Mouse (Mus musculus) olfactory bulb, adult 2 months (tissue): ENCODE measurements at regions not wholly inside any gene's neighbourhood (a gene's known extent, or its start where the extent isn't known, plus 50 kb on each side); places are given as distances from the start of the nearest gene placed in this dataset.

Experiments used
- H3K27ac ChIP-seq: fragments of 200-500 bp; 2 replicates; pipeline ENCODE4 v1.5.1; 2012; ENCODE audit warnings: low read depth, low read length; ENCODE audit not compliant: insufficient read depth
- H3K4me1 ChIP-seq: fragments of 200-500 bp; 2 replicates; pipeline ENCODE4 v1.6.1; 2012; ENCODE audit warnings: low read length; ENCODE audit not compliant: control insufficient read depth, insufficient read depth
- H3K4me3 ChIP-seq: fragments of 200-500 bp; 2 replicates; pipeline ENCODE4 v1.5.1; 2012; ENCODE audit warnings: mild to moderate bottlenecking, low read depth, low read length, moderate library complexity; ENCODE audit not compliant: insufficient read depth
- CTCF ChIP-seq: fragments of 200-500 bp; IDR thresholded peaks from 2 replicates; pipeline ENCODE4 v1.5.1; 2012; ENCODE audit warnings: low read depth, mild to moderate bottlenecking, low read length, moderate library complexity; ENCODE audit not compliant: insufficient read depth
- POLR2A ChIP-seq: fragments of 200-500 bp; IDR thresholded peaks from 2 replicates; pipeline ENCODE4 v1.6.1; 2012; ENCODE audit warnings: mild to moderate bottlenecking, low read depth, low read length, moderate library complexity; ENCODE audit not compliant: insufficient read depth
- WGBS: fragments of 180-500 bp; shearing (Covaris S2); methylation state at CpG from one replicate; pipeline ENCODE4 v1.1.7; 2018; 5-methylcytosine and 5-hydroxymethylcytosine counted together

DNA sequence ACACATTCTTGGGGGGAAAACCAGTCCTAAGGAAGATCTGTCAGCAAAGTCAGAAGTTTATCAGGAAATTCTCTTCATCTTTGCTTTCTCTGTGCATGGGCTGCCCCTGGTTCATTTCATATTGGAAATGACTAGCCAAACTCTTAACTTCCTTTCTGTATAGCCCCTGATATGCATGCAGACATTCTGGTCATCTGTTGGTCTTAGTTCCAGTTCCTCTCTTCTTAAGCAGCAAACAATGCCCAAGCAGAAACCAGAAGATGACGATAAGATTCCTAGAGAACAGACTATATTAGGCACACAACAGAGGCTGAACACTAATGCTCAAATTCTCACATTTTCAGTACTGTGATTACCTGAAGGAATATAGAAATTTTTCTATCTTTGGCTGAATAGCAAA lies 176.0 kb downstream of the Arl4a start:
- Histone ChIP-seq H3K27ac (no peak overlapping the region), H3K4me3 (no peak overlapping the region), H3K4me1 (no peaks in the 10 kb centered on the region)
- TF ChIP-seq CTCF, result no peak
- 80% methylated on average over 1 of the region's 1 CpGs for whole genome bisulfite sequencing

DNA sequence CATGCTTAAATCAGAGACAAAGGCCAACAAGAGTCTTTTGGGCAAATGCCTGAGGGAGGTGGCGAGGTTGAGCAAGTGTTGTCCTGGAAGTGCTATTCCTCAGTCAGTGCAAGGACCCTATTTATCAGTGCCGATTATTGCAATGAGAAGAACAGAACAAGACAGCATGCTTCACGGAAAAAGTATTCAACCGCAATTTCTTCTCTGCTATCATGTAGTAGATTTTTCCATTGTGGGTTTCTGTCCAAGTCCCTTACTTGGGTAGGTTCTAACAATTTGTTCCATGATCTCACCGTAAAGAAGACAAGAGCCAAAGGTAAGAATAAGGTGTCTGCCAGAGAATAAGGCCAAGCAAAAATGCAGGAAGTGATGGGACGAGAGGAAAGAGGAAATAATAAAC lies 186.2 kb downstream of the Arl4a start:
- Histone ChIP-seq H3K27ac (no peak overlapping the region), H3K4me3 (no peak overlapping the region), H3K4me1 (no peaks in the 10 kb centered on the region)
- 93% methylated on average over 6 of the region's 6 CpGs for WGBS
- no peak for TF ChIP-seq CTCF
- no peak for TF ChIP-seq POLR2A

DNA sequence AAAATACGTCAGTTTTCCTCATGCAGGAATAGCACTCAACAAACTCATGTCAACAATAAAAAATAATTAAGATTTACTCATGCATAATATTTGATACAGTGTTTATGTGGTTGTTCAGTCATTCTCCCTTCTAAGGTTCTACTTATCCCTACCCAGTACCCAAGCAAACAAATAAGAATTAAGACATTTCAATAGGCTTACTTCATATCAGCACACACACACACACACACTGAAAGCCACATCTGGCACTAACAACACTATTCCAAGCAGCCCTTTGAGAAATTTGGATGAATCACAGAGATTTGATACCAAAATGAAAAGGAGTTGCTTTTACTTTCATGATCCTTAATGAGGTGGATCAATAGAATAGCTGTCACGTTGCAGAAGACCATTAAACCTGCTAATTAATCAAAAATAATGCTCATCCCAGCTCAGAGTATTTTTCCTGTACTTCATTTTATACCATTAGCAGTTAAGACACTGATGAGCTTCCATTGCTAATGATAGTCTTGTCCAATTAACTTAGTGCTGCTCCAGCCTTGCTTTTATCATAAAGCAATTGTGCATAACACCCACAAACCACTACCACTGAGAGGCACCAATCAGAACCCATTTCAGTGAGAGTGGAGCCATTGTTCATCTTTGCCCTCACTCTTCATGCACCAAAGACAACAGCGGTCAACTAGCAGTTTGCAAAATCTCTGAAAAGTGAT lies 188.3 kb downstream of the Arl4a start:
- Histone ChIP-seq H3K4me3 (no peak overlapping the region), H3K4me1 (no peaks in the 10 kb centered on the region), H3K27ac (no peak overlapping the region)
- WGBS, result 69% methylated on average over 3 of the region's 3 CpGs
- no peak for TF ChIP-seq CTCF
- TF ChIP-seq POLR2A, result no peak

DNA sequence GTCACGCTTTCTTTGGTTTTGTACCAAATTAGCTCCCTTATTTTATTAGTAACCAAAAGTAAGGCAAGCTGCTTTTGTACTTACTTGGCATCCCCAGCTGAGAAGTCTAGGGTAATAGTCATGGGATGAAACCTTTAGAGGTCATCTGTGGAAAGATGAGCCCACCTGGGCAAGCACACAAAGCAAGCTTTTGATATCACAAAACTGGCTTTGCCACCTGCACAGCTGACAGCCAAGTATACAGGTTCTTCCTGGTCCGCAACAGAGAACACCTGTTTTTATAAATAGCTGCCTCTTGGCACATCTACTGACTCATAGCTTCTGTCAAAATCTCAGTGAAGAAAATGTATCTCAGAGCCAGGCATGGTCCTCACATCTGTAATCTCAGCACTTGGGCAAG lies 197.2 kb downstream of the Arl4a start:
- no peak for TF ChIP-seq CTCF
- TF ChIP-seq POLR2A, result no peak
- H3K27ac ChIP-seq, result no peak overlapping the region
- H3K4me3 ChIP-seq, result no peak overlapping the region
- 92% methylated on average over 2 of the region's 2 CpGs for WGBS
- no peaks in the 10 kb centered on the region for H3K4me1 ChIP-seq

DNA sequence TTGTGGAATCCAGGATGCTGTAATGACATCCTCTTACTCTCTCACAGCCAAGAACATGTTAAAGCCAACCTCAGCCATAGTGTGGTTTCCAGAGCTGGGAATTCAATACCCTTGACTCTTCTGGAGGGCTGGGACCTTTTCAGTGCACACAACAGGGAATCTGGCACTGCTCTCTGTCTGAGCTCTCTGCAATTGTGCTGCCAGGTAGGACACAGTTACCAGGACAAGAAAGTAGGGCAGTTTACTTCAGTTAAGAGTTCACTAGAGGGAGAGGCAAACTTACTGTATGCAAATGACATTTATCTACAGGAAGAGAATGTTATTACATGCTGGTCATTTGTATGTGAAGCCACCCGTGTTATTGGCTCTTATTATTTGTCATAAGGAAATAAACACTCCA lies 197.6 kb downstream of the Arl4a start:
- Histone ChIP-seq H3K4me3 (no peak overlapping the region), H3K4me1 (no peaks in the 10 kb centered on the region), H3K27ac (no peak overlapping the region)
- TF ChIP-seq POLR2A, result no peak
- no peak for TF ChIP-seq CTCF
- WGBS, result 78% methylated on average over 1 of the region's 1 CpGs

DNA sequence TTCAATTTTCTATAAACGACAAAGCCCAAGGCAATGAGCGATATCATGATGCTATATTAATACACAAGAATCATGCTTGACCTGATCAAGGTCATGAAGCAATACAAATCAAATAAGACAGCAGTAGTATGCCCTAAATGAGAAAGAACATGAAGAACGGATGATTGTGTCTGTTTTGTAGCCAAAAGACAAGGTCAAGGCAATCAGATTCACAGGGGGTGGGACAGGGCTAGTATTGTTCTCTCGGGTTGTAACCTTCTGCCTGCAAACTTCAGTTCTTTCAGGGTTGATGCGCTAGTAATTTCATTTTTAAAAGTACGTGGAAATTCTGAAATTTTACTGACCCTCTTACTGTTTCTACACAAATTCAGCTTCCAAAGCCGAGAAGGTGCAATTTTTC lies 206.7 kb downstream of the Arl4a start:
- Histone ChIP-seq H3K4me3 (no peak overlapping the region), H3K4me1 (no peaks in the 10 kb centered on the region), H3K27ac (no peak overlapping the region)
- TF ChIP-seq CTCF (no peak), POLR2A (no peak)
- WGBS, result 84% methylated on average over 7 of the region's 7 CpGs

DNA sequence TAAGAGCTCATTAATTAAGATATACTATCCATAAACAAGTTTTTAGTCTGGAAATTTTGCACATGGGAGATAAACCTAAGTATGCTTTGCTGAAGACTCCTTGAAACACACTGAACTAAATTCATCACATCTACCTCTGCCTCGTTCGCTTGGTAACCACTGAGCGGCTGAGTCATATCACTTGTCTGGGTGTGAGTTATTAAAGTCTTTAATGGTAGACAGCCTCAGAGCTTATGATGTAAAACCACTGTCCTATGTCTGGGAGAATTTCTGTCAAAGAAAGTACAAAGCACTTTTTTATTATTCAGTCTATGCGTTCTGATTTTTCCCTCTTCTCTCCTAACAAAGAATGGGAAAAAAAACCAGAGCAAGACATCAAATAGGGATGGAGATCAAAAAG lies 207.3 kb downstream of the Arl4a start:
- no peak for TF ChIP-seq POLR2A
- TF ChIP-seq CTCF, result no peak
- Histone ChIP-seq H3K4me1 (no peaks in the 10 kb centered on the region), H3K27ac (no peak overlapping the region), H3K4me3 (no peak overlapping the region)
- WGBS, result 89% methylated on average over 4 of the region's 4 CpGs

DNA sequence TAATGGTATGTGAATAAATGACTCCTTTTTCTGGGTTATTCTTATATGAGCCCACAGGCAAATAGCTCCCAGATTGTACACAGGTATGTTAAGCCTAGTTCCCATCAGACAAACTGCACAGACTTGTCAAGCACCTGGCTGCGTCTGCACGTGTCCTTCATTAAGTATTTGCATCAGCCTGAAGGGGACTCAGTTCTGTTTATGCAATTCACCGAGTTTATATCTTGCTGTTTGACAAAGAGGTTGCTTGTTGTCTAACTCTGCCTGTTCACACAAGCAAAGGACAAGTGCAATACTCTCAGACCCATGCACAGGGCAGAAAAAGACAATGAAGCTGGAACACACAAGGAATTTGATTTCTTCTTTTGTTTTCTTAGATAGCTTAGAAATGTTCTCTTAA lies 215.2 kb downstream of the Arl4a start:
- Histone ChIP-seq H3K4me1 (no peaks in the 10 kb centered on the region), H3K27ac (no peak overlapping the region), H3K4me3 (no peak overlapping the region)
- no peak for TF ChIP-seq CTCF
- no peak for TF ChIP-seq POLR2A
- WGBS, result 85% methylated on average over 3 of the region's 3 CpGs

DNA sequence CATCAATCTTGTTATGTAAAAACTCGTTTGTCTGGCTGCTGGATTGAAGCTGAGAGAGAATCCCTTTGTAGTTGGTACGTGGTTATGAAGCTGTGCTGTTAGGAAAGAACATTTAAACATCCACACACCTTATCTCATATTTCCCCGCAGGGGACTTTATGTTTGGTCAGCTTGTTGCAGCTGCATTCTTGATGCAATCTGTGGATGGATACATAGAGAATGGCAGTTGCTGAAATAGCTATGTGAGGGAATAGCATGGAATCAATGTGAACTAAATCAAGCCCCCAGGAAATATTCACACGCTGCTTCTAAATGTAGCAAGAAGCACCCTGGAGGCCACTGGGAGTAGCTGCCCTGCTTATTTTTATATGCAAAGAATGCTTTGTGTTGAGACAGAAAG lies 236.3 kb downstream of the Arl4a start:
- TF ChIP-seq CTCF (no peak), POLR2A (no peak)
- 67% methylated on average over 4 of the region's 4 CpGs for WGBS
- Histone ChIP-seq H3K27ac (no peak overlapping the region), H3K4me3 (no peak overlapping the region), H3K4me1 (no peaks in the 10 kb centered on the region)

DNA sequence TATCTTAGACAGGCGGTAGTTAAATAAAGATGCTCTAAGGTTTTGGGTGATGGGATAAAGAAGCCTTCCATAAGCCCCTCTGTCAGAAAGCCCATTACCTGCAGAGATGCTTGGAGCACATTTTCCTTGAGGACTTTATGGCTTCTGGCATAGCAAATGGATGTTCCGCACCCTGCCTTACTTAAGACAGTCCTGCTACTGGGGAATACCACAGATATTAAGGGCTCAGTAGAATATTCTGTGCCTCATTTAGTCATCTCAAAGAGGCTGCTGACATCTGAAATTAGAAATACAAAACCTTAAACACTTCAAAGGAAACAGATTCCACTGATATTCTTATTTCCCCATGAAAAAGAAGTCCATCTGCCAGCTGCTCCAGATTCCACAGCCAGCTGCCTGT lies 240.0 kb downstream of the Arl4a start:
- WGBS, result 95% methylated on average over 2 of the region's 2 CpGs
- TF ChIP-seq CTCF, result no peak
- no peak for TF ChIP-seq POLR2A
- no peak overlapping the region for H3K27ac ChIP-seq
- no peaks in the 10 kb centered on the region for H3K4me1 ChIP-seq
- no peak overlapping the region for H3K4me3 ChIP-seq
